Mouse (Mus musculus) lung, embryonic 14.5 days (tissue): ENCODE data around the gene Vars. TPM values are rescaled to one million over a fixed set of nuclear protein-coding genes. Genes with fewer than 3 reads are reported as not detected.

Experiments
- ATAC-seq: fragments of 200-750 bp; cut with Nextera tagmentation; 2 replicates; pipeline ENCODE4 v1.8.0; 2017; ENCODE audit warnings: mild to moderate bottlenecking, moderate TSS enrichment, moderate library complexity; ENCODE audit not compliant: insufficient read depth
- DNase-seq: peaks from one replicate; pipeline ENCODE4 v3.0.0-alpha.2; 2015
- H3K27ac ChIP-seq: fragments of 300-500 bp; sonication (generic); 2 replicates; pipeline ENCODE4 v1.5.1; 2014; ENCODE audit warnings: low read depth, mild to moderate bottlenecking, moderate library complexity
- H3K27me3 ChIP-seq: fragments of 300-500 bp; sonication (generic); 2 replicates; pipeline ENCODE4 v1.6.1; 2014; ENCODE audit warnings: low read length, control low read depth; ENCODE audit not compliant: insufficient read depth
- H3K36me3 ChIP-seq: fragments of 300-500 bp; sonication (generic); 2 replicates; pipeline ENCODE4 v1.6.1; 2014; ENCODE audit warnings: control low read depth; ENCODE audit not compliant: insufficient read depth
- H3K4me1 ChIP-seq: fragments of 300-500 bp; sonication (generic); 2 replicates; pipeline ENCODE4 v1.6.1; 2014; ENCODE audit warnings: antibody characterized with exemption, control low read depth; ENCODE audit not compliant: insufficient read depth
- H3K4me2 ChIP-seq: fragments of 300-500 bp; sonication (generic); 2 replicates; pipeline ENCODE4 v1.6.1; 2014; ENCODE audit warnings: mild to moderate bottlenecking
- H3K4me3 ChIP-seq: fragments of 300-500 bp; sonication (generic); 2 replicates; pipeline ENCODE4 v1.5.1; 2014; ENCODE audit warnings: low read depth, low read length
- H3K9ac ChIP-seq: fragments of 300-500 bp; sonication (generic); 2 replicates; pipeline ENCODE4 v1.6.1; 2014
- H3K9me3 ChIP-seq: fragments of 300-500 bp; sonication (generic); 2 replicates; pipeline ENCODE4 v1.6.1; 2016; ENCODE audit warnings: low read depth, low read length, control low read depth
- CTCF ChIP-seq: IDR thresholded peaks from 2 replicates; pipeline ENCODE4 v1.5.1; 2016; ENCODE audit warnings: antibody characterized with exemption, low read depth
- WGBS: fragments of 180-500 bp; shearing (Covaris S2); extraction: QIAGEN DNeasy Blood & Tissue Kit; methylation state at CpG from one replicate; pipeline ENCODE4 v1.1.7; 2014; 5-methylcytosine and 5-hydroxymethylcytosine counted together
- polyA plus RNA-seq: library from polyadenylated mRNA; unstranded; fragments of >200 nt; fragmentation: Nextera tagmentation; extraction: Ambion mirVana; gene quantifications from 2 replicates; pipeline ENCODE4 v1.2.1, GENCODE M21; 2014

The Vars gene
- polyA plus RNA-seq, 1 experiment from 2014 or later, result 161 TPM

GRCm38 (mm10) chr17:35034896-35035295 is 34.1 kb downstream of the Vars start:
- Histone ChIP-seq H3K4me3 (no peak overlapping the region), H3K27ac (no peak overlapping the region), H3K9me3 (no peaks in the 10 kb centered on the region), H3K9ac (no peak overlapping the region), H3K4me2 (no peak overlapping the region), H3K27me3 (no peaks in the 10 kb centered on the region), H3K36me3 (no peaks in the 10 kb centered on the region), H3K4me1 (no peaks in the 10 kb centered on the region)
- DNase-seq (no peak), ATAC-seq (no peak)
- no peak for TF ChIP-seq CTCF
- WGBS, result 67% methylated on average over 6 of the region's 6 CpGs

- DNase-seq (no peak), ATAC-seq (no peak)
- H3K27me3 ChIP-seq, result no peaks in the 10 kb centered on the region
- H3K4me1 ChIP-seq, result no peaks in the 10 kb centered on the region
- H3K9me3 ChIP-seq, result no peaks in the 10 kb centered on the region
- no peak overlapping the region for H3K4me3 ChIP-seq
- no peak for TF ChIP-seq CTCF
- H3K36me3 ChIP-seq, result no peaks in the 10 kb centered on the region
- H3K9ac ChIP-seq, result no peak overlapping the region
- no peak overlapping the region for H3K4me2 ChIP-seq
- 83% methylated on average over 11 of the region's 11 CpGs for WGBS
- no peak overlapping the region for H3K27ac ChIP-seq
Measured at GRCm38 (mm10) chr17:35039121-35039873, 38.5 kb downstream of the Vars start.

GRCm38 (mm10) chr17:35043794-35044193 is 43.0 kb downstream of the Vars start:
- no peak overlapping the region for H3K4me2 ChIP-seq
- ATAC-seq, result no peak
- 72% methylated on average over 4 of the region's 4 CpGs for WGBS

GRCm38 (mm10) chr17:35044904-35045806 is 44.4 kb downstream of the Vars start:
- H3K4me1 ChIP-seq, result peaks cover 23% of the 10 kb centered on the region
- H3K27ac ChIP-seq, result peak overlapping the region; percentile 99
- H3K9me3 ChIP-seq, result no peaks in the 10 kb centered on the region
- H3K9ac ChIP-seq, result peak overlapping the region; percentile 94
- H3K4me2 ChIP-seq, result peak overlapping the region; percentile 99
- DNase-seq, result no peak
- peak overlapping the region; percentile 63 for H3K4me3 ChIP-seq
- no peak for TF ChIP-seq CTCF
- no peaks in the 10 kb centered on the region for H3K36me3 ChIP-seq
- ATAC-seq, result no peak
- 74% methylated on average over 7 of the region's 7 CpGs for WGBS
- no peaks in the 10 kb centered on the region for H3K27me3 ChIP-seq

More at GRCm38 (mm10) chr17:35043794-35044193, 43.0 kb downstream of the Vars start:
- Histone ChIP-seq H3K36me3 (no peaks in the 10 kb centered on the region), H3K9ac (no peak overlapping the region), H3K9me3 (no peaks in the 10 kb centered on the region), H3K27me3 (no peaks in the 10 kb centered on the region), H3K4me1 (peaks cover 17% of the 10 kb centered on the region), H3K27ac (no peak overlapping the region; the same call in 1 of the 2 replicates), H3K4me3 (no peak overlapping the region)
- no peak for TF ChIP-seq CTCF
- no peak for DNase-seq

GRCm38 (mm10) chr17:35045807-35046680 is 45.3 kb downstream of the Vars start:
- Histone ChIP-seq H3K27me3 (no peaks in the 10 kb centered on the region), H3K36me3 (no peaks in the 10 kb centered on the region), H3K4me1 (peaks cover 23% of the 10 kb centered on the region), H3K27ac (peak overlapping the region; percentile 99), H3K4me2 (peak overlapping the region; percentile 99), H3K9me3 (no peaks in the 10 kb centered on the region), H3K9ac (peak overlapping the region; percentile 94), H3K4me3 (peak overlapping the region; percentile 63)
- WGBS, result 3% methylated on average over 48 of the region's 48 CpGs
- no peak for TF ChIP-seq CTCF
- DNase-seq, result no peak
- peak; percentile 73 for ATAC-seq

- Histone ChIP-seq H3K27me3 (no peaks in the 10 kb centered on the region), H3K4me1 (peaks cover 24% of the 10 kb centered on the region), H3K9me3 (no peaks in the 10 kb centered on the region), H3K9ac (peak within 1 kb of the TSS; percentile 94), H3K36me3 (no peaks in the 10 kb centered on the region), H3K4me2 (peak within 1 kb of the TSS; percentile 99), H3K27ac (peak within 1 kb of the TSS; percentile 99), H3K4me3 (peak within 1 kb of the TSS; percentile 63)
- ATAC-seq, result peak; percentile 94
- peak; percentile 100 for DNase-seq
- WGBS, result 2% methylated on average over 33 of the region's 33 CpGs
- TF ChIP-seq CTCF, result no peak
Measured at GRCm38 (mm10) chr17:35046681-35047455, 46.1 kb downstream of the Vars start, which contains the start of gene Msh5. Gene Msh5 (minus strand): TSS chr17:35046745.
